Mouse (Mus musculus) cerebellum, adult 2 months (tissue): Measurements from ENCODE around the gene Tenm3. TPM values are rescaled to one million over a fixed set of nuclear protein-coding genes. Genes with fewer than 3 reads are reported as not detected.

ENCODE experiments used
- DNase-seq, 2 experiments: peaks; one replicate each; pipeline ENCODE4 v3.0.0; 2021
- H3K27ac ChIP-seq: fragments of 200-500 bp; 2 replicates; pipeline ENCODE4 v1.5.1; 2012; ENCODE audit warnings: low read length, control low read depth, inconsistent platforms; ENCODE audit not compliant: insufficient read depth
- H3K27me3 ChIP-seq: fragments of 200-500 bp; 2 replicates; pipeline ENCODE4 v1.6.1; 2012; ENCODE audit warnings: inconsistent platforms, mild to moderate bottlenecking, low read length, moderate library complexity; ENCODE audit not compliant: control insufficient read depth, insufficient read depth
- H3K4me1 ChIP-seq: fragments of 200-500 bp; 2 replicates; pipeline ENCODE4 v1.6.1; 2011; ENCODE audit warnings: low read length; ENCODE audit not compliant: control insufficient read depth, insufficient read depth
- H3K4me3 ChIP-seq: fragments of 200-500 bp; replicated peaks from 2 replicates; pipeline ENCODE3; 2011; ENCODE audit warnings: mild to moderate bottlenecking, low read depth, low read length, control low read depth; ENCODE audit not compliant: insufficient read depth
- CTCF ChIP-seq: fragments of 200-500 bp; IDR thresholded peaks from 2 replicates; pipeline ENCODE4 v1.5.1; 2011; ENCODE audit warnings: low read depth, mild to moderate bottlenecking, control low read depth, low read length, moderate library complexity, borderline replicate concordance; ENCODE audit not compliant: insufficient read depth
- POLR2A ChIP-seq: fragments of 200-500 bp; IDR thresholded peaks from 2 replicates; pipeline ENCODE4 v1.6.1; 2011; ENCODE audit warnings: low read length, control low read depth, borderline replicate concordance; ENCODE audit not compliant: insufficient read depth
- WGBS: fragments of 180-500 bp; shearing (Covaris S2); methylation state at CpG from one replicate; pipeline ENCODE4 v1.1.7; 2018; 5-methylcytosine and 5-hydroxymethylcytosine counted together
- polyA plus RNA-seq: library from polyadenylated mRNA; depleted of rRNA; stranded (reverse); fragments of >200 nt; gene quantifications from 2 replicates; pipeline ENCODE4 v1.2.3, GENCODE M21; 2012

Tenm3 gene
- polyA plus RNA-seq, 1 experiment, result 6.2 TPM

- WGBS, result 89% methylated on average over 7 of the region's 7 CpGs
- Histone ChIP-seq H3K27ac (no peak overlapping the region), H3K4me1 (no peaks in the 10 kb centered on the region), H3K27me3 (no peaks in the 10 kb centered on the region), H3K4me3 (no peak overlapping the region)
- DNase-seq, result no peak
- TF ChIP-seq CTCF (no peak), POLR2A (no peak)
Observed at GRCm38 (mm10) chr8:48825666-48826065, 18.1 kb downstream of the Tenm3 start.

GRCm38 (mm10) chr8:48822291-48822690, 21.5 kb downstream of the Tenm3 start:
- no peak for DNase-seq
- no peaks in the 10 kb centered on the region for H3K4me1 ChIP-seq
- WGBS, result 83% methylated on average over 4 of the region's 4 CpGs
- H3K4me3 ChIP-seq, result no peak overlapping the region
- H3K27ac ChIP-seq, result no peak overlapping the region
- TF ChIP-seq CTCF, result no peak
- TF ChIP-seq POLR2A, result no peak
- H3K27me3 ChIP-seq, result no peaks in the 10 kb centered on the region

- Histone ChIP-seq H3K27ac (no peak overlapping the region), H3K4me3 (no peak overlapping the region), H3K4me1 (no peaks in the 10 kb centered on the region), H3K27me3 (no peaks in the 10 kb centered on the region)
- DNase-seq, result no peak
- WGBS, result 46% methylated on average over 6 of the region's 6 CpGs
- TF ChIP-seq CTCF (no peak), POLR2A (no peak)
Observed at GRCm38 (mm10) chr8:48819962-48820361, 23.8 kb downstream of the Tenm3 start.

- no peak overlapping the region for H3K27ac ChIP-seq
- no peak overlapping the region for H3K4me3 ChIP-seq
- no peaks in the 10 kb centered on the region for H3K4me1 ChIP-seq
- no peak for DNase-seq
- H3K27me3 ChIP-seq, result no peaks in the 10 kb centered on the region
- TF ChIP-seq CTCF, result no peak
- no peak for TF ChIP-seq POLR2A
- WGBS, result 65% methylated on average over 5 of the region's 5 CpGs
Observed at GRCm38 (mm10) chr8:48819348-48819747, 24.4 kb downstream of the Tenm3 start.

GRCm38 (mm10) chr8:48816941-48817340, 26.8 kb downstream of the Tenm3 start:
- WGBS, result 62% methylated on average over 13 of the region's 13 CpGs
- DNase-seq, result no peak
- no peak overlapping the region for H3K27ac ChIP-seq
- H3K27me3 ChIP-seq, result no peaks in the 10 kb centered on the region
- TF ChIP-seq POLR2A (no peak), CTCF (no peak)
- no peak overlapping the region for H3K4me3 ChIP-seq
- H3K4me1 ChIP-seq, result no peaks in the 10 kb centered on the region

- Histone ChIP-seq H3K27me3 (no peaks in the 10 kb centered on the region), H3K4me1 (no peaks in the 10 kb centered on the region), H3K4me3 (no peak overlapping the region), H3K27ac (no peak overlapping the region)
- 96% methylated on average over 1 of the region's 1 CpGs for WGBS
- no peak for DNase-seq
- TF ChIP-seq CTCF (no peak), POLR2A (no peak)
Observed at GRCm38 (mm10) chr8:48812196-48812741, 31.5 kb downstream of the Tenm3 start.

- DNase-seq, result no peak
- 96% methylated on average over 1 of the region's 1 CpGs for WGBS
- H3K27me3 ChIP-seq, result no peaks in the 10 kb centered on the region
- H3K4me3 ChIP-seq, result no peak overlapping the region
- TF ChIP-seq POLR2A (no peak), CTCF (no peak)
- H3K4me1 ChIP-seq, result no peaks in the 10 kb centered on the region
- no peak overlapping the region for H3K27ac ChIP-seq
Observed at GRCm38 (mm10) chr8:48810615-48811014, 33.1 kb downstream of the Tenm3 start.

- WGBS, result 89% methylated on average over 3 of the region's 3 CpGs
- Histone ChIP-seq H3K27ac (no peak overlapping the region), H3K4me1 (no peaks in the 10 kb centered on the region), H3K27me3 (no peaks in the 10 kb centered on the region), H3K4me3 (no peak overlapping the region)
- TF ChIP-seq POLR2A (no peak), CTCF (no peak)
- no peak for DNase-seq
Observed at GRCm38 (mm10) chr8:48809104-48809503, 34.6 kb downstream of the Tenm3 start.

- H3K27me3 ChIP-seq, result no peaks in the 10 kb centered on the region
- no peaks in the 10 kb centered on the region for H3K4me1 ChIP-seq
- 93% methylated on average over 8 of the region's 8 CpGs for WGBS
- no peak overlapping the region for H3K27ac ChIP-seq
- H3K4me3 ChIP-seq, result no peak overlapping the region
- TF ChIP-seq CTCF, result no peak
- TF ChIP-seq POLR2A, result no peak
- DNase-seq, result no peak
Observed at GRCm38 (mm10) chr8:48803070-48803469, 40.7 kb downstream of the Tenm3 start.
